Mouse (Mus musculus) adrenal gland, postnatal 36 days (tissue): Measurements from ENCODE around the gene Kcna2. TPM values are rescaled to one million over a fixed set of nuclear protein-coding genes. Genes with fewer than 3 reads are reported as not detected.

Source experiments
- DNase-seq, 2 experiments: peaks; one replicate each; pipeline ENCODE4 v3.0.0; 2021; ENCODE audit warnings: mixed read lengths in 1 of 2
- total RNA-seq, 2 experiments: library from RNA; stranded (reverse); gene quantifications; 2 replicates each; pipeline ENCODE4 v1.2.3; 2021

Gene Kcna2
- total RNA-seq, 2 experiments from 2014 or later = 0.99 to 1.2 TPM

- DNase-seq = no peak
Measured at GRCm38 (mm10) chr3:107150872-107151540, 50.1 kb downstream of the Kcna2 start.

DNA sequence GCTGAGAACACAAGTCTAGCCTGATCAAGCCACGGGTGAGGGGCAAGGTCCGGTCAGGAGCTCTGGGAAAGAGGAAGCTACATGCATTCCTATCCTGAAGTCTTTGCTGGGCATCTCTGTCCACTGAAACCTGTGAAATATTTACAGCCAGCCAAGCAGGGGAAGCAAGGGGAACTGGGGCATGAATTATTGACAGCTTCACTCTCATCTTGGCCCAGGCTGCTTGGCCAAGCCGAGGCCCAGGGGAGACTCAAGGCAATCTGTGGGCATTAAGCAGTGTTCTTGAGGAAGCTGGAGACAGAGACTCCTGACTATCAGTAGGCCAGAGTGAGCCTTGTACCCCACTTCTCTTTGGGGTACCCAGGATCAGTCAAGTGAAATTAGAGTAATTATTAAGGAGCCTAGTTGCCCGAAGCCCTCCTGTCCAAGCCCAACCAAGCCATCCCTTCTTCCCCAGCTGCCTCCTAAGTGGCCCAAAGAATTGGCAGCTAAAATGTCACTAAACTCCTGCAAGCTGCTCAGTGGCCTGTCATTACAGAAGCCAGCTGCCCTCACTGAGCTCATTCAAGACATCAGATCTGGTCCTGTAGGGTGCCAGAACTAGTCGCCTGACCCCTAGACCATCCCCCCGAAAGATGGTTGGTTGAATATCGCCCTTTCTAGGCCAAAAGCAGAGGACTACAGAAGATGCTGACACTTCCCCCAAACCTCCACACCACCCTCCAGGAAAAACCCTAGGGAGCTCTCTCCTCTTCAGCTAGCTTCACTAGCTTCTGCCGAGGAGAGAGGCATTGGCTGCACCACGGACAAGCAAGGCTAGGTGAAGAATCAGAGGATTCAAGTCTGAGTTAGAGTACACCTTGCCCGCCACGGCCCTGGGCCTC is 53.1 kb downstream of the Kcna2 start:
- no peak for DNase-seq

DNA sequence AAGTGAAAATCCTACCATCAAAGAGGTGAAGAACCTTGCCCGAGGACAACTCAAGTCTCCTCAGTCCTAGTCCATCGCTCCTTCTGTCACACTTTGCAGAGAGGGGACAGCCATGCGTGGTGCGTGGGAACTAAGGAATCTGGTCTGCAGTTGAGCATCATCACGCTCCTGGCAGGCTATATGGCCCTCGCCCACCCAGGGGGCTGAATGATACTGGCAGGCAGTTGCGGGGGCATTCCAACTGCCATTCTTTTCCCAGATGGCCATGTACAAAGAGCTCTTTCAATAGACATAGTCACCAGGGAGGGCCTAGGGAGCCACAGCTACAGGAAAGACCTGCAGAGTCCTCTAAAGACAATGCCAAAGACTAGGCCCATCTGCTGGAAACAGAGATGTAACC is 57.9 kb downstream of the Kcna2 start:
- no peak for DNase-seq

GRCm38 (mm10) chr3:107159418-107159817 is 58.5 kb downstream of the Kcna2 start:
- DNase-seq = no peak

DNA sequence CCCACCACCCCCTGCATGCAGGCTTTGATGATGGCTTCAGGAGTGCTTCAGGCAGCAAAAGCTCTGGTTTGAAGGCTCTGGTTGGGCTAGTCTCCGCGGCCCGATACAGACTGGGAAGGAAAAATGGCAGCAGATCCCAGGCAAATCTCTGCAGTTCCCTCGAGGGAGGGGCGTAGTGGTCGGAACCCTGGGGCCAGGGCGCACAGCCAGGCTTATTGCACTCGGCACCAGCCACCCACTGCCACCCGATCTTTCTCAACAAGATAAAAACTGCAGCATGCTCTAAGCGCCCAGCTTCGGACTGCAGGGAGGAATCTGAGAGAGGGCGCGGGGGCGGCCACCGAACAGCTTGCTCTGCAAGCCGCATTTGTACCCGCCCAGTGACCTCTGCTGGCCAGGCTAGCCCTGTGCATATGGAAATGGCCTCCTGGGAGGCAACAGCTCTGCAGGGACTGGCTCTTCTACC is 58.9 kb downstream of the Kcna2 start:
- peak; percentile 2 to 7 for DNase-seq

DNA sequence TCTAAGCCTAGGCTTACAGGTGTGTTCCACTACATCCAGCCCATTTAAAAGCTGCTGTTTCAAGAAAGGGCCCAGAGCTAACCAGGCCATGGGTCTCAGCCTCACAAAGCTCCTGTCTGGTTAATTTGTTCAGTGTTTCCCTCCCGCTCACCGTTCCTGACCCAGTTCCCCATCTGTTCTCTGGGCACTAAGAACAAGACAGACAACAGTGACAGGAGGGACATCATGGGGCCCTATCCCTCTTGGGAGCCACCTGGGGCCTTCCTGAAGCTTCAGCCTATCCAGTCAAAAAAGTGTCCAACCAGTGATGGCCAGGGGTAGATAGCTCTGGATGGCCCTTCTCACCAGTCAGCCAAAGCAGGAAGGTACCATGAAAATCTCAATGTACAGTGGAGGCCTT is 61.8 kb downstream of the Kcna2 start:
- DNase-seq = no peak

Other genes starting within 250 kb of the Kcna2 start
- under 1 TPM; 0.56 to 0.72 TPM for gene Kcna3, start 65.0 kb upstream of the Kcna2 start, total RNA-seq
- not detected for gene Kcna10, start 81.9 kb downstream of the Kcna2 start, total RNA-seq
- gene Cym, start 120.6 kb downstream of the Kcna2 start, total RNA-seq = under 1 TPM; 0.23 to 0.66 TPM
- gene A630076J17Rik, start 129.5 kb downstream of the Kcna2 start, total RNA-seq = not detected
- 1 to 10 TPM; 1.1 to 1.7 TPM for gene Prok1, start 138.6 kb downstream of the Kcna2 start, total RNA-seq
- gene Lamtor5, start 177.7 kb downstream of the Kcna2 start, total RNA-seq = 10 to 100 TPM; 83.2 to 87.6 TPM
- under 1 TPM; 0.23 to 0.63 TPM for gene Slc16a4, start 190.1 kb downstream of the Kcna2 start, total RNA-seq
- 10 to 100 TPM; 36.5 to 40.8 TPM for gene Rbm15, start 232.5 kb downstream of the Kcna2 start, total RNA-seq